Mouse (Mus musculus) right cerebral cortex, postnatal 10 days (tissue): ENCODE data around the gene Wwox.

Source experiments
- DNase-seq, 2 experiments: peaks; one replicate each; pipeline ENCODE4 v3.0.0; 2021; ENCODE audit warnings: low spot score in 2 of 2

Wwox gene

DNA sequence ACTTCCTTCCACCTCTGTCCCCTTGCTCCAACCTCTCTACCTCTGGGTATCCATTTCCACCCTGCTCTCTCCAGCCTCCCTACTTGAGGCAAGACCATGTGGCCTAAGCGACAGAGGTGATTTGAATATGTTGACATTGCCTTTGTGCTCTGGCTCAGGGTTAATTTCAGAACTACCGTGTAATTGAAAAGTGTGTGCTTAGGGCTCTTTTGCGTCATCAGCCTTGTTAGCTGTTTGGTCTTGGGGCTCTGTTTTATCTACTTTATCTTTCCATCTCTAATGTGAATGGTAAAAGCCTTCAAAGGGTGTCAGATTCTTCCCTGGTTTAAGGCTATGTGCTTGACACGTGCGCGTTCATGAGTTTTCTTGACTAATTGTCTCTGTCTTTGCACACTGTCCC lies 226.1 kb downstream of the Wwox start:
- DNase-seq = no peak

DNA sequence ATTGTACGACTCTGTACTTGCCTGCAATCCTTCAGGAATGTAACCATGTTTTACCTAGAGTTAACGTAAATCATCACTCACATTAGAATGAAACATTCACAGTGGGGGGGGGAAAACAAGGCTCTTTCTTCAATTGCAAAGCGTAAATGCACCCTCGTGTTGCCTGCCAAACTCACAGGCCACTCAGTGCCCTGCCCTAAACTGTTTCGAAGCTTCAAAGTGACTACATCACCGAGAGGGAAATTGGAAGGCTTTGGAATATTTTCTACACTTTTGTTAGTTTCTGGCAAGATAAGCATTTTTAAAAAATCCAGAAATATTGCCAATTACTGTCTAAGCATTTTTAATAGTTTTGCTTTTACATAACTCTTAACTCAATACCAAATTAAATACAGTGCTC lies 231.3 kb downstream of the Wwox start:
- DNase-seq = no peak

GRCm38 (mm10) chr8:114671237-114671674 lies 231.8 kb downstream of the Wwox start:
- DNase-seq = no peak

GRCm38 (mm10) chr8:114673416-114673815 lies 234.0 kb downstream of the Wwox start:
- DNase-seq = no peak

GRCm38 (mm10) chr8:114675151-114675550 lies 235.7 kb downstream of the Wwox start:
- peak; percentile 28 to 62 for DNase-seq

DNA sequence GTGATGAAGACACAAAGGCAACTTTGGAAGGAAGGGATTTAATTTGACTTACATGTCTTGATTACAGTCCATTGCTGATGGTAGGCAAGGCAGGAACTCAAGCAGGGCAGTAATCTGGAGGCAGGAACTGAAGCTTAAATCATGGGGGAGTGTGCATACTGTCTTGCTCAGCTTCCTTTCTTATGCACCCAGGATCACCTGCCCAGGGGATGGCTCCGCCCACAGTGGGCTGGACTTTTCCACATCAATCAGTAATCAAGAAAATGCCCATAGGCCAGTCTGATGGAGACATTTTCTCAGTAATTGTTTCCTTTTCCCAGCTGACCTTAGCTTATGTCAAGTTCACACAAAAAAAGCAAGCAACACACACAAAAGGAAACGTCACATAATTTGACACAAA lies 237.5 kb downstream of the Wwox start:
- no peak for DNase-seq

- DNase-seq = no peak
Measured at GRCm38 (mm10) chr8:114677551-114678127, 238.2 kb downstream of the Wwox start.

DNA sequence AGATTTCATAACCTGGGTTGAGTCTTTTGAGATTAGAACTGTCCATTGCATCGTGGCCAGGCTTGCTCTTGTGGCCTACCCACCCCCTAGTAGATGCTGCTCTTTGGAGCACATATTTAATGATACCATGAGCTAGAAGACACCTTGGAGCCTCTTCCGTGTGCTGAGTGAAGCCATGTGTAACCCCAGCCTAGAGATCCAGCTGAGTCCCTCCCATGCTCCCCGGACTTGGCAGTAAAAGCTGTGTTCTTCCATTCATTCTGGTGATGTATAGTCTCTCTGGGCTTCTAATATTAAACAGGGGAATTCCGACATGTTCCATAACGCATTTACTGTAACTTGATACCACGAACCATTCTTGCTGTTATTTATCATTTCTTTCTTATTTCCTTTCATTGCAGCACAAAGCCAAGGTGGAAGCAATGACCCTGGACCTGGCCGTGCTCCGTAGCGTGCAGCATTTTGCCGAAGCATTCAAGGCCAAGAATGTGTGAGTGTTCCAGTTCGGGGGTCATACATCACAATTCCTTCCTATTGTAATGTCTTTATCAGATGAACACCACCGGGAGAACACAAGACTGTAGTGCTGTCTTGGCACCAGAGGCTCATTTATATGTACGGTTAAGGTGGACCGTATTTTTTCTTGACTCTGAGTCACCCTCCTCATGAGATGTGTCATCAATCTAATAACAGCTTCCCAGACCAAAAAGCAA lies 240.1 kb downstream of the Wwox start:
- DNase-seq = no peak

- DNase-seq = no peak
Measured at GRCm38 (mm10) chr8:114681136-114681535, 241.7 kb downstream of the Wwox start.

GRCm38 (mm10) chr8:114682166-114682565 lies 242.7 kb downstream of the Wwox start:
- no peak for DNase-seq

DNA sequence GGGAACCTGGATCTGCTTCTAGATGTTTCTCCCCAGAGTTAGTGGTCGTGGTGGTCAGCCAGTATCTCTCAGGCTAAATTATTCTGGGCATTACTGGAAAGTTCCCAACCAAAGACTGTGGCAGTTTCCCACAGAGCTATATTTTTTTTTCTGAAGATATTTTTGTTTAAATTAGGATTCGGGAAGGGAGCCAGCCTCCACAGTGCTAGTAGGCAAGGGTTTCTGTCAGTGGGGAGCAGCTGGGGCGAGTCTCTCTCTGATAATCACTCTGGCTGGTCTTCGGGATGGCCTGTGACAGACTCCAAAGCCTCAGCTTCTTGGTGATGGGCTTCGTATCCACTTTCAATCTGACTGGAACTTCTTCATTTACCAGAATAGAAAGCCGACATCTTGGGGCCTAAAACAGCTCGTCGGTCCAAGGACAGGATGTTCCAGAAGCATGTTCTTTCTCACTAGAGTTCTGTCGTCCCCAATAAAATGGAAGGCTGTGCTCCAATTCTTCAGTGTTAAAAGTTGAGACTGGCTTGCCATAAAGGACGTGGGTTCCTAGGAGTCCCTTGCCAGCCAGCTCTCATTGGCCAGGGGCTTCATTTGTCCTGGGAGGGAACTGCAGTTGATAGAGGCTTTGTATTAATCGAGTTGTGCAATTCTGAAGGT lies 244.7 kb downstream of the Wwox start:
- no peak for DNase-seq

GRCm38 (mm10) chr8:114686462-114686861 lies 247.0 kb downstream of the Wwox start:
- no peak for DNase-seq

DNA sequence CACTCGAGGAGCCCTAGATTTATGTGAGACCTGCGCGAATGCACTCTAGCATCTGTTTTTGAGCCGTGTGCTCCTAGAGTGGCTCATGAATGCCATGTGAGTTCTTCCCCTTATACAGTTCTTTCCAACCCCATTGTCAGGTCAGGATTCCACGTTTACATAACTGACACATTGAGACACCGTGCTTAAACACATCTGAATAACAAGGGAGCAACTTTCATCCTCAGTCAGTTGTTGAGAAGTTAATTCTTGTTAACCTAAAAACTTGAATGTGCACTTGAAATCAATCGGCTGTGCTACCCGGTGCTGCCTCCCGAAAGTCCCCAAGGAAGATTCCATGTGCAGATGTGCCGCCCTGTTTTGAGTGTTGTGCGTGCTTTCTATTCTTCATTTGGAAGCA lies 249.3 kb downstream of the Wwox start:
- no peak for DNase-seq

- peak in 1 of 2 experiments; percentile 28 for DNase-seq
Measured at GRCm38 (mm10) chr8:114694566-114695198, 255.2 kb downstream of the Wwox start.

- no peak for DNase-seq
Measured at GRCm38 (mm10) chr8:114703517-114703916, 264.1 kb downstream of the Wwox start.

- no peak for DNase-seq
Measured at GRCm38 (mm10) chr8:114707538-114708138, 268.2 kb downstream of the Wwox start.

GRCm38 (mm10) chr8:114715318-114716070 lies 276.0 kb downstream of the Wwox start:
- no peak for DNase-seq

DNA sequence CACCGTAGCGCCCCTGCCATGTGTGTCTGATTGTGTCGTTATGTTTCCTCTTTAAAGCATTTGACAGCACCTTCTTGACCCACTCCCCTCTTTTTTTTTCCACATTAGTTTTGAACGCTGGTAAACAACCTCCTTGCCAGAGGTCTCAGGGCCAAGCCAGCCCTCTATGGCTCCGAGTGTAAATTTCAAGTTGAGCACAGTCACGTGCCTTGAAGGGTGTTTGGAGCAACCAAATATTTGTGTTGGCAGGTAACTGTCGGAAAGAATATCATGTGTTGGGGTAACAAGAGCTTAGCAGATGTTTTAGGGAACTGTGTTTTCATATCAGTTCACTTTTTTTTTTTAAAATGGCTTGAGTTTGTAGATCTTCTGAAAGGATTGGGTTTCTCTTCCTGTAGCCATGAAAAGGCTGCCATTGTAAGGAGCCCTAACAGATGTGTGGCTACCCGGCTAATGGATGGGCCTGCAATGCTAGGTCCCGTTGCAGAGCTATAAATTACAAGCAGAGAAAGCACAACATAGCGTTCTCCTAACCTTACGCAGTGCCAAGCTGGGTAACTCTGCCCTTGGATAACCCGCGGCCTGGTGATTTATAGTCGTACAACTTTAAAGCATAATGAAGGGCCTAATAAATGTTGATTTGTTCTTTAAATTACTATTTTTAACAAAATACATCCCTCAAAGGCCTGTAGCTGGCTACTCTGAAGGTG lies 277.2 kb downstream of the Wwox start:
- DNase-seq = no peak

DNA sequence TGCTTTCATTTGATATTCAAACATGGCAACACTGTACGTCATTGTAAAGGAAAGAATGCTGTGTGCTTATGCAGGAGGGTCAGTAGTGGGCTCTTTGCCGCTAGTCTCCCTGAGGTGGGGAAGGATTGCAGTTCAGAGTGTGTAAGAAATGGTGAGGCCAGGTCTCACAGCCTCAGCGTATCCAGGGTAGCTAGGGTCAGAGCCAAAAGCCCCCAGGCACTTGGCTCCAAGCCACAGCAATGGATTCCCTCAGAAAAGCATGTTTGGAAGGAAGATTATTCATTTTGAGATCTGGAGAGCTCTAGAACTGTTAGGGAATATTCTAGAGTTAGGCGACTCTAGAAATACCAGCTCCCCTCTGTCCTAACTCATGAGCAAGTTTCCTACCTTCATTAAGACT lies 279.4 kb downstream of the Wwox start:
- DNase-seq = no peak

GRCm38 (mm10) chr8:114722611-114723010 lies 283.2 kb downstream of the Wwox start:
- no peak for DNase-seq
